Mouse (Mus musculus) brain, embryonic 14.5 days (tissue): ENCODE data around the gene Rhobtb1. TPM values are rescaled to one million over a fixed set of nuclear protein-coding genes. Genes with fewer than 3 reads are reported as not detected.

ENCODE experiments used
- DNase-seq: peaks from one replicate; pipeline ENCODE4 v3.0.0-alpha.2; 2011; ENCODE audit warnings: low read depth
- CTCF ChIP-seq: fragments of 200-500 bp; IDR thresholded peaks from 2 replicates; pipeline ENCODE4 v1.5.1; 2012; ENCODE audit warnings: inconsistent platforms, mild to moderate bottlenecking, moderate library complexity, borderline replicate concordance; ENCODE audit not compliant: insufficient read depth, insufficient read length; ENCODE audit errors: extremely low read depth
- POLR2A ChIP-seq: fragments of 200-500 bp; IDR thresholded peaks from 2 replicates; pipeline ENCODE4 v1.6.1; 2012; ENCODE audit warnings: mild to moderate bottlenecking, inconsistent platforms, borderline replicate concordance; ENCODE audit not compliant: poor library complexity, insufficient read depth, insufficient read length, severe bottlenecking; ENCODE audit errors: extremely low read depth
- polyA plus RNA-seq: library from polyadenylated mRNA; depleted of rRNA; stranded (reverse); fragments of >200 nt; gene quantifications from 2 replicates; pipeline ENCODE4 v1.2.3, GENCODE M21; 2012

The Rhobtb1 gene
- polyA plus RNA-seq, 1 experiment = 11.7 TPM

DNA sequence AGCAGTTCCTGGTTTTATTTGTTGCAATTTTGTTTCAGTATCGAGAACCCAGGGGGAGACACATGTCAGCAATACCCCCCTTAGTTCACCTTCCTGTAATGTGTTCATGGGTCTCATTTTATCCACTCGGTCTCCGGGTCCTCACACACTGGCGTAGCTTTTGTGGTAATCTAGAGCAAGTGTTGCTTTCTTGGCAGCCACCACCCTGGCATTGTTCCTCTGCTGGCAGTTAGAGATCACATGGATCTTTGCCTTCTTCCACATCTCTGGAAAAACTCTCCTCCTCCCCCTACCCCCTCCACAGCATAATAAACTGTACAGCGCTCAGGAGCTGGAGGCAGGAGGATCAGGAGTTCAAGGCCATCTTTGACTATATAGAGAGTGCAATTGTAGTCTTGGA, 41.0 kb downstream of the Rhobtb1 start:
- TF ChIP-seq POLR2A (no peak), CTCF (no peak)
- DNase-seq = no peak

DNA sequence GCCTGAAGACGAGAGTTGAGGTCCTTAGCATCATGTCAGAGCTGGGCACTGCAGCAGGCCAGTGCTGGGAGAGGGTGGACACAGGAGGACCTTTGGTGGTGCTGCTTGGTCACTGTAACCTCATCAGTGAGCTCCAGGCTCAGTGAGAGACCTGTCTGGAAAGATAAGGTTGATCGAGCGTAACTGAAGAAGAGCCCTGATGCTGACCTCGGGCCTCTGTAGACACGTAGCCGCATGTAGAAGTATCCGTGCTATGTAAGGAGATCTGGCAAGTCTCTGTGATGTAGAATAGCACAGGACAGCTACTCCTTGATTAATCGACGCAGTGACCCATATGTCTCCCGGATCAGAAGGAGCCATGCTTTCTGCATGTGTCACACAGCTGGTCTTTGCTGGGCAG, 42.5 kb downstream of the Rhobtb1 start:
- no peak for DNase-seq

DNA sequence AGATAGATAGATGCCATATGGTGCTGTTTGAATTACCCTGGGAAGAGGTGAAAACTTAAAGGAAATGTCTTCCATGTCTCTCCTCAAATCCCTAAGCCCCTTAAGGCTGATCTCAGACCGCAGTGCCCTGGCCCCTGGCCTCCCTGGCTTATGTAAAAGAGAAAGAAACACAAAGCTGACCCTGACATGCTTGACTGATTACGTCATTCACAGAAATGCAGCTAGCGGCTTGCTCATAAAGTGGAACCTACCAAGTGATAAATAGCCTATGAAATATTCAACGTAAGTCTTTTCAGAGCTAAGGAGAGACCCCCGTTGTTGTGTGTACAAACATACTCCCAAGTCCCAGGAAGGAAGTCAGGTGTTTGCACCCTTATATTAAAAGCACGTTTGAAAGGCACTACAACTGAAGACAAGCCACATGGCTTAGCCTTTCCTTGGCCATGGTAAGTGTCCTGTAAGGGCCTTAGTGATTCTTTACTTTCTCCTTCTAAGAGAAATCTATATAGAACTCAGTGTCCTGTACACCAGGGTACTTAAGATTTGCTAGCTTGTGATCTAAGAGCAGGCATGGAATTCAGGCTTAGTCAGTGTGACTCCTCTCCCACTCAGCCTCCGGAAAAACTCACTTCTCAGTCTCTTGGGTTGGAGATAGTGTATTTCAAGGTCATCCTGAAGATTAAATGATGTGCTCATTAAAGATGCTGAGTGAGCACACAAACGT, 53.6 kb downstream of the Rhobtb1 start:
- TF ChIP-seq CTCF = no peak
- TF ChIP-seq POLR2A = no peak
- peak; percentile 35 for DNase-seq

More for the DNA sequence above, 42.5 kb downstream of the Rhobtb1 start:
- no peak for TF ChIP-seq POLR2A
- TF ChIP-seq CTCF = no peak

DNA sequence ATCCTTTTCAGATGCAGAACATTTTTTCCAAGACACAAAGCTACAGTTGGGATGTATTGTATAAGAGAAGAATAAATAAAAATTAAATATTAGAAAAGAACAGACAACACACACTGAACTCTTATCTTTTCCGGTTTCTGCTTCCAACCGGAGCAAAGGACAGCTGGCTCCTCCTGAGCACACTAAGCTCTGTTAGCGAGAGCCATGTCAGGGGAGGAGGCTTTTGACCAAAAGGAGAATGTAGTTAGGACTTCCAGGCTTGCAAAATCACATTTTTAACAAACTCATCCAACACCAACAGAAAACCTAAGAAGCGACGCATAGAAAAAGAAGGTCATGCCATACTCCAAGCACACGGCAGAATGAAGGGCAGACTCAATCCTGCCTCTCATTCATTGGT, 54.8 kb downstream of the Rhobtb1 start:
- DNase-seq = no peak
- no peak for TF ChIP-seq POLR2A
- TF ChIP-seq CTCF = no peak

DNA sequence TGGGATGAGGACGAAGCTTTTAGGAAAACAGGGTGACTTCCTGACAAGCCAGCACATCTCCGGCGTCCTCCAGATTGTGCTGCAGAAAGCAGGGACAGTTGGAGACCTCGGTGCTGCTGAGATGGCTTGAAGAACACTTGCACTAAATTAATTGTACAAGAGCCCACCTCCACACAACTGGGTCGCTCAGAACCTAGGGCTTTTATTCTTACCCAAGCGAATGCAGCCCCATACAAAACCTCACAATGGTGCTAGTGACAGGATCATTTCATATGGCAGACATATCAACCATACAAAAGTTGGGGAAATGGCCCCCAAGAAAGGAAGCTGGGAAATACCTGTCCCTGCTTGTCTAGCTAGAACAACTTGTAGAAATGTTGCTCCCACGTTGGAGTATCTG, 56.2 kb downstream of the Rhobtb1 start:
- TF ChIP-seq POLR2A (no peak), CTCF (no peak)
- no peak for DNase-seq

DNA sequence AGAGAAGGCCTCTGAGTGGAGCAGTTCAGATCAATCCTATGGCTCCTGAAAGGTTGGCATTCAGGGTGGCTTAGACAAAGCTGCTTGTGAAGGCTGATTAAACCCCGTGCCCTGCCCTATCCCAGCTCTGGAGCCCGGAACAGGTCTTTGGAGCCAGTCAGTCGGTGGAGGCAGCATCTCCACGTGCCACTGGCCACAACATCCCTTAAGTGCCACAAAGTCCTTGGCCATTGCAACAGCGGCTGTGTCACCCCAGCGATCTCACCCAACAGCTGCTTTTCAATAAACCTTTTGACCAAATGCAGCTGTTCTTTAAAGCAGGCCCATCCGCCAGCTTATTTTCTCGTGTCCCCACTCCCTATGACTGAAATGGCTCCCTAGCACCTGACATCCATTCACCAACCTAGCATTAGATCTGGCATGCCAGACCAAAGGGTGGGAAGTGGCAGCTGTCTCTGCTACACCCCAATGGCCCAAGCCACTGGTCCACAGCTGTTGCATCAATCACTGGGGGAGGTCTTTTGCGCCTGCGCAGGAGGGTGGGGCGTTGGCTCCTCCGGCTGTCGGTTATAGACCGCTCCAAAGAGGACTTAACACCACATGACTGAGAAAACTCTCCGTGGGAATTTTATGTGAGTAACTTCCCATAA, 56.9 kb downstream of the Rhobtb1 start:
- no peak for TF ChIP-seq CTCF
- TF ChIP-seq POLR2A = no peak
- no peak for DNase-seq

DNA sequence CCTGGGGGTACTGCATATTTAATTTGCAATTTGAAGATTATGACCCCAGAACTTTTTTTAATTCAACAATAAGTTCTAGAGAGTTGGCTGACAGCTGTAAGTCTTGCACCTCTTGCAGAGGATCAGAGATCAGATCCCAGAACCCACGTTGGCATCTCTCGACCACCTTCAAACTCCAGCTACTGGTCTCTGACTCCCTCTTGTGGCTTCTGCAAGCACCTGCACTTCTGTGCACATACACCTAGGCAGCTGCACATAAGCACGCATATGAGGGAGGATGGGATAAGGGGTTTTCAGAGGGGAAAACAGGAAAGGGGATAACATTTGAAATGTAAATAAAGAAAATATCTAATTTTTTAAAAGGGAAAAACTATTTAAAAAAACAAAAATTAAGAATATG, 57.5 kb downstream of the Rhobtb1 start:
- DNase-seq = no peak
- TF ChIP-seq CTCF (peak; percentile 17; the same call in 1 of the 2 replicates), POLR2A (no peak)

DNA sequence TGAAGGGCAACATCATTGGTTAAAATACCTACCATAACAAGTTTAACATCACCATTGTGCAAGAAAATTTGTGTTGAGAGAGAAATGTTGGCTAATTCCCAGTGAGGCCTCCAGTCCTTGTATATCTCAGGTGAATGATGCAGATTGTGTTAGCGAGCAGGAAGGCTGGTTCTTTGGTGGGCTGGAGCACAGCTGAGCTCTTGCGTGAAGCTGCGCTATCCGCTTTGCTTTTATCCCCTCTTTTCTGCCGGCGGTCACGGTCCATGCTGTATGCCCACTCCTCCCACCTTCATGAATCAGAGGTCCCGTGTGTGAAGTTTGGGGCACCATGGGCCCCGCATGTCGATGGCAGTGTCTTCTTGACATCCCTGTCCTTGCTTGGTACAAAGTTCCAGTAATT, 58.8 kb downstream of the Rhobtb1 start:
- DNase-seq = no peak
- TF ChIP-seq POLR2A (no peak), CTCF (no peak)

DNA sequence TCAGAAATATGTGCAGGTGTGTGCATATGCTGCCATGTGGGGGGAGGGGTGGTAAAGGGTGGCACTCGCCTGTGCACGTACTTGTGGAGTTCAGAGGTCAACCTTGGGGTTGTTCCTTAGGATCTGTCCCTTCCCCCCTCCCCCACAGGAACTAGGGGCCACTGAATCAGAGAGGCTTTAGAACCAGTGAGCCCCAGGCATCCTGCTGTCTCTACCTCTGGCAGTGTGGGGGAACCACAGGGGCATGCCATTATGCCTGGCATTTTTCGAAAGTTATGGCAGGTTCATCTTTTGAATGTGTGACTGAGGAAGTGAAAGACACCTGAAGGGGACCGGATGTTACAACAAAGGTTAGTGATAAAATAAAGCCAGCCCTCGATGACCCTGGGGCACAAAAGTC, 59.4 kb downstream of the Rhobtb1 start:
- TF ChIP-seq POLR2A = no peak
- no peak for TF ChIP-seq CTCF
- DNase-seq = no peak

DNA sequence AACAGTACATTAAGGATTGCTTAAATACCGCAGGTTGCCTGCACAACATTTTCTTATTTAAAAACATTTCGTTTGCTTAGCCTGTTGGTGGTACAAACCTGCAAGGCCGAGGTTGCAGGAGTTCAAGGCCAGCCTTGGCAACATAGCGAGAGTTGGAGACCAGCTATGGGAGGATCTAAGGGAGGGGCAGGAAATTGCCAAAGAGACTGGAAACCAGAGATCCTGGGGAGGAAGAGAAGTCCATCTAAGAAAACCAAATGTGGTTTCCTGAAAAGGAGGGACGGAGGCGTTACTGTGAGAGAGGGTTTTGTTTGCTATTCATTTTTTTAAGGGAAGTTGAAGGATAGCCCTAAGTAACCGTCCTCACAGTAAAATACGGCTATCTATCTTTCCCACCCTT, 60.3 kb downstream of the Rhobtb1 start:
- no peak for TF ChIP-seq CTCF
- DNase-seq = no peak

DNA sequence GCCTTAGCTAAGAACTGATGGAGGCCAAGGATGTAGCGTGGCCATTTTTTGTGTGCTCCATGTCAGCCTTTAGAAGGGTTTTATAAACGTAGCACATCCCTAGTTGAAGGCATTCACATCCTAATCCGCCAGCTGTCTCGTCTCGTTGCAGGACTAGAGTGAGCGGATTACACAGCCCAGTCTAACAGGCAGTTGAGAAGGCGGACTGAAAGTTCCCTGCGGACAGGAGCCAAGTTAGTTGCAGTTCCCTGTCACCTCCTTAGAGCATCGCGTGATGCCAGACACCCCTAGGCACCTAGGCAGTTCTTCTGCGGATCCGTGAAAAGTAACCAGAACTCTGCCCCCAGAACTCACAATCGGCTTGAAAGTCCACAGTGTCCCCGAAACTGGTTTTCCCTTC, 60.7 kb downstream of the Rhobtb1 start:
- peak; percentile 73 for DNase-seq
- TF ChIP-seq CTCF (no peak), POLR2A (no peak)

DNA sequence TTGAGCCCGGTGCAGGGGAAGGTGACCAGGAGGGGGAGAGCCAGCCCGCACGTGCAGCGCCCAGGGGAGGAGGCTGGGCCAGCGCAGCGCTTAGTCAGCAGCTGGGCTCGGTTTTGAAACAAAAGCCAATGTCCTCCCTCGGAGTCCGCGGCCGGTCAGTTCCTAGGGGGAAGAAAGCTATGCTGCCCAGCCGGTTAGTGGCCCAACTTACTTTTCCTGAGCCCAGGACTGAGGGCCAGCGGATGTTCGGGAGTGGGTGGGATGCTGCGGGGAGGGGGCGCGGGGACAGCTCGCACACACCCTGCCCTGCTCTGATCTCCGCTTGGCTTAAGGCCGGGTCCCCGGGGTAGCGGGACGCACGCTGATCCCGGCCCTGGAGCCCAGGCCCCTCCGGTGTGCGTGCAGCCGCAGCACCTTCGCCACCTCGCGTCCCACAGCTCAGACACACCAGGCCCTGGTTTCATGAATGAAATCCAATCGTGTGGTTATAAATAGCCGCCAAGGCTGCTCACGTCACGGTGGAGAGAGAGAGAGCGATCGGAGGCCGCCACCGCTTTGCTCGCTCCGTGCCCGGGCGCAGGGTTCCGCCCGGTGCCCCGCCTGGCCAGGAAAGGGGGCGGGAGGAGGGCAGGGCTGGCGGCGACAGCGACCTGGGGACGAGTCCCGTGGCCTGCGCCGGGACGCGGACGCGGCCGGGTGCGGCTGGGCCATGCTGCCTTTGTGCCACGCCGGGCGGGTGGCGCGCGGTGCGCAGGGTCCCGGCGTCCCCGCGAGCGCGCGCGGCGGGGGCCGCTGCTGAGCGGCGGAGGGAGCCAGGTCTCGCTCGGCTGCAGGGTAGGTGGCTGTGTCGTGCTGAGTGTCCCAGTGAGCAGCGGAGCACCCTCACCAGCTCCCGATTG, 61.6 kb downstream of the Rhobtb1 start, which contains the start of gene A930033H14Rik:
TSS of gene A930033H14Rik (minus strand) at position 557 of the 899 bp plus-strand sequence.
- peak; percentile 92 for DNase-seq
- no peak for TF ChIP-seq CTCF
- peak; percentile 93 for TF ChIP-seq POLR2A
